Mouse (Mus musculus): Measurements from ENCODE around the gene Tsr3. TPM values are rescaled to one million over a fixed set of nuclear protein-coding genes. Genes with fewer than 3 reads are reported as not detected.
A peak's percentile ranks its signal among the peaks of the same experiment; 100 is the strongest.

Tsr3 gene
- total and polyA plus RNA-seq, 2 experiments from 2014 or later, result 43.5 to 65.3 TPM

GRCm38 (mm10) chr17:25272951-25273705 is 33.2 kb downstream of the Tsr3 start:
- Histone ChIP-seq H3K4me2 (ENCODE audit: low read depth, low read length) (peak overlapping the region; percentile 99), H3K4me1 (ENCODE audit: insufficient read depth, low read length) (peaks cover 23% of the 10 kb centered on the region), H3K9me3 (ENCODE audit: low read length) (no peaks in the 10 kb centered on the region), H3K36me3 (ENCODE audit: insufficient read depth, low read length) (peaks cover 10% of the 10 kb centered on the region; the same call in 1 of the 2 replicates), H3K9ac (replicated peaks; ENCODE audit: low read length) (peak overlapping the region; percentile 96), H3K27ac (peak overlapping the region; percentile 98), H3K4me3 (ENCODE audit: low read length) (peak overlapping the region; percentile 82), H3K27me3 (ENCODE audit: insufficient read depth, low read length) (no peaks in the 10 kb centered on the region)
- peak; percentile 92 for ATAC-seq
- WGBS, result under 1% methylated on average over 77 of the region's 92 CpGs
- no peak for TF ChIP-seq CTCF (IDR thresholded peaks at IDR 0.05; ENCODE audit: low read depth)
- peak; percentile 93 for DNase-seq (ENCODE audit: low spot score)

GRCm38 (mm10) chr17:25273706-25274501 is 33.9 kb downstream of the Tsr3 start:
- H3K27me3 ChIP-seq (ENCODE audit: insufficient read depth, low read length), result no peaks in the 10 kb centered on the region
- ATAC-seq, result peak; percentile 93
- peak overlapping the region; percentile 82 for H3K4me3 ChIP-seq (ENCODE audit: low read length)
- peak overlapping the region; percentile 98 for H3K27ac ChIP-seq
- H3K4me1 ChIP-seq (ENCODE audit: insufficient read depth, low read length), result peaks cover 23% of the 10 kb centered on the region
- H3K36me3 ChIP-seq (ENCODE audit: insufficient read depth, low read length), result peaks cover 3% of the 10 kb centered on the region; the same call in 1 of the 2 replicates
- no peaks in the 10 kb centered on the region for H3K9me3 ChIP-seq (ENCODE audit: low read length)
- under 1% methylated on average over 42 of the region's 45 CpGs for WGBS
- H3K4me2 ChIP-seq (ENCODE audit: low read depth, low read length), result peak overlapping the region; percentile 99
- DNase-seq (ENCODE audit: low spot score), result peak; percentile 97
- peak; percentile 82 for TF ChIP-seq CTCF (IDR thresholded peaks at IDR 0.05; ENCODE audit: low read depth)
- H3K9ac ChIP-seq (replicated peaks; ENCODE audit: low read length), result peak overlapping the region; percentile 96

GRCm38 (mm10) chr17:25274571-25275346 is 34.8 kb downstream of the Tsr3 start, which contains the start of gene Ube2i:
Gene Ube2i, minus strand, starts transcription at chr17:25274622.
- H3K27ac ChIP-seq, result peak within 1 kb of the TSS; percentile 98
- peak within 1 kb of the TSS; percentile 99 for H3K4me2 ChIP-seq (ENCODE audit: low read depth, low read length)
- TF ChIP-seq CTCF (IDR thresholded peaks at IDR 0.05; ENCODE audit: low read depth), result no peak
- DNase-seq (ENCODE audit: low spot score) (no peak), ATAC-seq (no peak)
- H3K36me3 ChIP-seq (ENCODE audit: insufficient read depth, low read length), result no peaks in the 10 kb centered on the region
- no peaks in the 10 kb centered on the region for H3K9me3 ChIP-seq (ENCODE audit: low read length)
- peak within 1 kb of the TSS; percentile 82 for H3K4me3 ChIP-seq (ENCODE audit: low read length)
- 75% methylated on average over 9 of the region's 9 CpGs for WGBS
- H3K9ac ChIP-seq (replicated peaks; ENCODE audit: low read length), result peak within 1 kb of the TSS; percentile 96
- no peaks in the 10 kb centered on the region for H3K27me3 ChIP-seq (ENCODE audit: insufficient read depth, low read length)
- H3K4me1 ChIP-seq (ENCODE audit: insufficient read depth, low read length), result peaks cover 23% of the 10 kb centered on the region

DNA sequence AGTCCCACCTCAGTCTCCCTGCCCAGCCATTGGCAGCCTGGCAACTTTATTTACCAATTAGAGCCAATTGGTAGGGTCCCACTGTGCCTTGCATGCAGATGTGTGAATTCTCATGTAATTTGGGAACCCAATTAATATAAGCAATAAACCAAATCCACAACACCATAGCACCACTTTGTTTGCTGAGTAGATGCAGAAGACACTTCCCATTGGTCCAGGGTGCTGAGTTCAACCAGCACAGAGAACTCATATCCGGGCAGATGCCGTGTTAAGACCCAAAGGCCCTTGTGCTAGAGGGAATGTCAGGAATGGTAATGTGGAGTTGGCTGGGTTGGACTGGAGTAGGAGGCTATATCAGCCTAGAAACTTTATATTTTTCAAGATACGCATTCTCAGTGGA is 35.9 kb downstream of the Tsr3 start:
- ATAC-seq (no peak), DNase-seq (ENCODE audit: low spot score) (no peak)
- H3K27ac ChIP-seq, result no peak overlapping the region
- no peaks in the 10 kb centered on the region for H3K9me3 ChIP-seq (ENCODE audit: low read length)
- 95% methylated on average over 3 of the region's 3 CpGs for WGBS
- no peak for TF ChIP-seq CTCF (IDR thresholded peaks at IDR 0.05; ENCODE audit: low read depth)
- no peaks in the 10 kb centered on the region for H3K27me3 ChIP-seq (ENCODE audit: insufficient read depth, low read length)
- H3K36me3 ChIP-seq (ENCODE audit: insufficient read depth, low read length), result no peaks in the 10 kb centered on the region
- no peak overlapping the region for H3K4me2 ChIP-seq (ENCODE audit: low read depth, low read length)
- H3K9ac ChIP-seq (replicated peaks; ENCODE audit: low read length), result no peak overlapping the region
- H3K4me3 ChIP-seq (ENCODE audit: low read length), result no peak overlapping the region
- H3K4me1 ChIP-seq (ENCODE audit: insufficient read depth, low read length), result peaks cover 23% of the 10 kb centered on the region

- 41% methylated on average over 11 of the region's 11 CpGs for WGBS
- Histone ChIP-seq H3K4me2 (ENCODE audit: low read depth, low read length) (no peak overlapping the region), H3K27ac (no peak overlapping the region), H3K9ac (replicated peaks; ENCODE audit: low read length) (no peak overlapping the region), H3K27me3 (ENCODE audit: insufficient read depth, low read length) (no peaks in the 10 kb centered on the region), H3K36me3 (ENCODE audit: insufficient read depth, low read length) (no peaks in the 10 kb centered on the region), H3K9me3 (ENCODE audit: low read length) (0 out of 2 replicates have a peak, but pooled peaks cover 3% of the 10 kb centered on the region), H3K4me1 (ENCODE audit: insufficient read depth, low read length) (no peaks in the 10 kb centered on the region), H3K4me3 (ENCODE audit: low read length) (no peak overlapping the region)
- ATAC-seq, result no peak
- peak; percentile 31 for DNase-seq (ENCODE audit: low spot score)
- no peak for TF ChIP-seq CTCF (IDR thresholded peaks at IDR 0.05; ENCODE audit: low read depth)
Measured at GRCm38 (mm10) chr17:25282133-25282532, 42.2 kb downstream of the Tsr3 start.

DNA sequence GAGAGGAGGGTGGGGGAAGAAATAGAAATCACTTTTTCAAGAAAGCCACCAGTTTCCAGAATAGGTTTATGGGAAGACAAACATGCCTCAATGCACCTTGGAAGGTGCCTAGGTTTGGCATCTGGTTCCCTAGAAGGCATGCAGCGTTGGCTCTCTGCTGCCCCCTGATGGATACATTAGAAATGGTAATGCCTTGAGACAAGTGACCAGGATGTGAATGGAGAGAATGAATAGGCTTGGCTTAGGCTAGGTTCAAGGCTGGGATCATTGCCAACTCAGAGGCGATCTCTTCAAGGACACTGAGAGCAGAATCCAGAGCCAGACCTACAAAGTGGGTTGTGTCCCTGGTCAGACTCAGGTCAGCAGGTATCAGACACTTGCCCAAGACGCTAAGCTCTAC is 45.1 kb downstream of the Tsr3 start:
- Histone ChIP-seq H3K27ac (no peak overlapping the region), H3K4me1 (ENCODE audit: insufficient read depth, low read length) (no peaks in the 10 kb centered on the region), H3K9ac (replicated peaks; ENCODE audit: low read length) (no peak overlapping the region), H3K27me3 (ENCODE audit: insufficient read depth, low read length) (no peaks in the 10 kb centered on the region), H3K36me3 (ENCODE audit: insufficient read depth, low read length) (no peaks in the 10 kb centered on the region), H3K4me3 (ENCODE audit: low read length) (no peak overlapping the region), H3K9me3 (ENCODE audit: low read length) (0 out of 2 replicates have a peak, but pooled peaks cover 3% of the 10 kb centered on the region), H3K4me2 (ENCODE audit: low read depth, low read length) (no peak overlapping the region)
- TF ChIP-seq CTCF (IDR thresholded peaks at IDR 0.05; ENCODE audit: low read depth), result peak; percentile 92
- peak; percentile 82 for DNase-seq (ENCODE audit: low spot score)
- peak; percentile 55 for ATAC-seq
- WGBS, result 22% methylated on average over 3 of the region's 3 CpGs

All from hindbrain, postnatal 0 days (tissue).